Mouse (Mus musculus): ENCODE results near the gene Mapk8ip2.
A peak's percentile ranks its signal among the peaks of the same experiment; 100 is the strongest.

Gene Mapk8ip2

DNA sequence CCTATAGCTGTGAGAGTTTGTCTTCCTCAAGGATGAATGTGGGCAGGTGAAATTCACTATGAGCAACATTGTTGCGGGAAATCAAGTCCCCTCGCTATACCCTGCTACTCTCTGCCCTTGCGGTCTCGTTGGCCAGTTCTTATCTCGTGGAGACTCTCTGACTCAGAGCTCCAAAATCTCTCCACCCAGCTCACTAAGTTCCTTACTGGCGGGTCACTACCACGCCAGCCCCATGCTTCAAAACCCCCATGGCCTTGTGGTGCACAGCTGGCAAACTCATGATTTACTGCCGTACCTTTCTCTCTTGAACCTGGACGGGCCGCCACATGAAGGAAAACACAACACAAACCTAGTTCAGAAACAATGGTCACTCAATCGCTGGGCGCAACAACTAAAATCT lies 34.5 kb downstream of the Mapk8ip2 start:
- DNase-seq, result no peak

DNA sequence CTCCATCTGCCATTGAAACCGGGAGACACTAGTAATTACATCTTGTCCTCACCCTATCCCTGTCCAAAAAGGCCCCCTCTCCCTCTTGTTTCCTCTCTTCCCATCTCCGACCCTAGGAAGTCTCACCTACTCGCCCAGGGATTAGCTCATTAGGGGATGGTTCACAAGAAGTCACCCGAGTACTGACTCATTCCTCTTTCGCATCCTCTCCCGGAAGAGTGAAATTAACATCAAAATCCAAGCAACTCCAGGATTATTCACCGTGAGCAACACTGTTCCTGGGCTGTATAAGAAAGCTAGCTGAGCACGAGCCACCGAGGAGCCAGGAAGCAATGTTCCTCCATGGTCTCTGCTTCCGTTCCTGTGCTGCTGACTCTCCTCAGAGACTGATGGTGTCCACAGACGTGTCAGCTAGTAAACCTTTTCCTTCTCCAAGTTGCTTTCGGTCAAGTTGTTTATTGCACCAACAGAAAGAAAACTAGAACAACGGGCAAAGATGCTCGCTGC lies 35.0 kb downstream of the Mapk8ip2 start:
- no peak for DNase-seq

DNA sequence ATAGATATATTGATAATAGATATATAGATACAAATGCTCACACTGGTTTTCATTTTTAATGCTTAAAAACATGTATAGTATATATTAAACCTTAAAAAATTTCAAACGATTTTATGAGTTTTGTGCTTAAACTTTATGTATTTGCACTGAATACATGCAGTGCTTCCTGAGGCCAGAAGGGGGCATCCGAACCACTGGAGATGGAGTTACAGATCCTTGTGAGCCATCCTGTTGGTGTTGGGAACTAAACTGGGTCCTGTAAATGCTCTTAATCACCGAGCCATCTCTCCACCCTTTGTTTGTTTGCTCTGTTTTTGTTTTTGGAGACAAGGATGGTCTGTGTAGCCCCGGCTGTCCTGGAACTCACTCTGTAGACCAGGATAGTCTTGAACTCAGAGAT lies 41.3 kb downstream of the Mapk8ip2 start:
- DNase-seq, result no peak

DNA sequence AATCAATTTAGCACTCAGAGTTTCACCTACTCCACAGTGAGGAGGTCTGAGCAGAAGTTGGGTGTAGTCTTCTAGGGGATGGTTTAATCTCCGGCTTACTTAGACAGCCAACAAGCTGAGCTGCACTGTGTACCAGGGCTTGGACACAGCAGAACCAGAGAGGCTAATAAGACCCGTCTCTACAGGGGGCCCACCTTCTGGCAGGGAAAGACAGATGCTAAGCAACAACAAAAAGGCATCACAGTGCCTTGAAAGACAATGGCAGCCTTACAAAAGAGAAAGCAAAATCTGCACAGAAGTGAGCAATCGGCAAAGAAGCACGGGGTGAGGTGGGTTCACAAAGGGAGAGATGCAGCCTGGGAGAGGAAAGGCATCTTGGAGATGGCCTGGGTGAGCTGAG lies 42.4 kb downstream of the Mapk8ip2 start:
- DNase-seq, result no peak

DNA sequence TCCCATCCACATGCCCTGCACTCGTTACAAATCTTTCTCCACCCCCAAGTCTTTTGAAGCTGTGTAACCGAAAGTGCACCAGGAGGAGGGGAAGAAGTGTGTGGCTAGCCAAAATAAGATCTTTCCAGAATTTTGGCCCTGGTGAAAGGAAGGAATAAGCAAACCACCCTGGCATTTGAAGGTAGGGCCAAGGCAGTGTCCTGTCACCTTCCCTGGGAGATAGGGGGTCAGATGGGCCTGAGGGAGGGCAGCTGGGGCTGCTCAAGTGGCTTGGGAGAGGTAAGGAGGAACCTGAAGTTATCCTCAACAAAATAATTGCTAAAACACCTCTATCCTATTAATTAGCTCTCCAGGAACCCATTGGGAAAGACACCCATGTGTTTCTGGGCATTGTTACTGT lies 43.1 kb downstream of the Mapk8ip2 start:
- no peak for DNase-seq

DNA sequence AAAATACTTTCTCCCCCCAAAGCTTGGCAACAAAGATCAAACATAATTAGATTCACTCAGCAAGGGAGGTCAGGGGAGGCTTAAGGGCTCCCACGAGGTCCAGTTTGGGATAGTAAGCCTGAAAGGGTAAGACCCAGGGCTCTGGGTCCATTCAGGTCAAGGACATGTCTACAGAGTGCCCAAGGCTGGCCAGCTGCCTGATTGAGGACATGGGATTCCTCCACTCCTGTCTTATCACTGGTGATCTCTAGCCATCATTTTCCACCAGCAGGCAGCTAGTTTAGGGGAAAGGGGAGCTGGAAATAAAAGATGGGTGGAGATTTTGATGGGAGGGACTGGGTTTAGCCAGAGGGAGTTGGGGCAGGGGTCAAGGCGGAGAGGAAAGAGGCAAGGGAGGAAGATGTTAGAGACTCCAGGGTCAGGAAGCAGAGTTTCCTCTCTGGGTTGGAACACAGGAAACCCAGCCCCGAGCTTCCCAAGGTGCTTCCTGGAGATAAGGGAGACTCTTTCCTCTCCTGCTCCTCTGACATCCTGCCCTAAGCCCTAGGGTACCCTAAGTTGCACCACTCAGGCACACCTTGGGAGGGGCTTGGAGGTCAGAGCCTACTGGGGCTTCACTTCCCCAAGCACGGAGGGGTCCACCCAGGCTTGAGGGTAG lies 43.8 kb downstream of the Mapk8ip2 start:
- DNase-seq, result peak; percentile 35

DNA sequence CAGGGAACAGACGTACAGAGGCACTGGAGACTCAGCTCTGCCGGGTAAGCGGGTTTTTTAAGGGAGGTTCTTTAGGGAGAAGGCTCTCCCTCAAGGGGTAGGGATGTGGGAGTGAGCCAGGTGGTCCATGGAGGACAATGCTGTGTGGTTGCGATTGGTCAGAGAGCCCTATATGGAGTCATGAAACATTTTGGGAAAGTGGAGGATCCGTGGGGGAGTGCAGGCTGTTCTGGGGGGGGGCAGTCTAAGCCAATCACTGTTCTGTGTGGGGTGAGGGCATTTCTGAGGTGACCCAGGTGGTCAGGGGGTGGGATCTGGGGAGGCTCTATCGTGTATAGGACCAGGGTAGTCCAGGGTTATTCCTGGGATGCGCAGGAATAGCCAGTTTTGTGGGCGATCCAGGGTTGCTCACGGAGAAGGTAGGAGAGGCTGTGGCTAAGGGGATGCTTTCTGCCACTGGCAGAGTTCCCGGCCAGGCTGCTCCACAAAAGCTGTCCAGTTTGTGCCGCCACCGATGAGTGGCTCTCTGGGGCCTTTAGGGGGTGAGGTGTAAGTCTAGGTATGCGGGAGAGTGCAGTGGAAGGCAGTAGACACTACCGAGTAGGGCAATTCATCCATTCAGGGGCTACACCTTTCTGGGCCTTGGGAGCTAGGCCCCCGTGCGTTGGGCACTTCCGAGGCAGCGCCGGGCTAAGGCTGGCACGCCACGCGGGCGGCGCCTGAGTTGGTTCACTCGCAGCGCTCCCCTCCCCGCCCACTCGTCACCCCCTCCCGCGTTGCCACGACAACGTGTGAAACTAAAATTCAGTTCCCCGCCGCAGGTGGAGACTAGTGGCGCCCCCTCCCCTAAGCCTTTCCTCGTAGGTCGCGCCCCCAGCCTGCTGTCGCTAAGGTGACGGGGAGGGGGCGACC lies 44.6 kb downstream of the Mapk8ip2 start:
- peak; percentile 70 for DNase-seq

DNA sequence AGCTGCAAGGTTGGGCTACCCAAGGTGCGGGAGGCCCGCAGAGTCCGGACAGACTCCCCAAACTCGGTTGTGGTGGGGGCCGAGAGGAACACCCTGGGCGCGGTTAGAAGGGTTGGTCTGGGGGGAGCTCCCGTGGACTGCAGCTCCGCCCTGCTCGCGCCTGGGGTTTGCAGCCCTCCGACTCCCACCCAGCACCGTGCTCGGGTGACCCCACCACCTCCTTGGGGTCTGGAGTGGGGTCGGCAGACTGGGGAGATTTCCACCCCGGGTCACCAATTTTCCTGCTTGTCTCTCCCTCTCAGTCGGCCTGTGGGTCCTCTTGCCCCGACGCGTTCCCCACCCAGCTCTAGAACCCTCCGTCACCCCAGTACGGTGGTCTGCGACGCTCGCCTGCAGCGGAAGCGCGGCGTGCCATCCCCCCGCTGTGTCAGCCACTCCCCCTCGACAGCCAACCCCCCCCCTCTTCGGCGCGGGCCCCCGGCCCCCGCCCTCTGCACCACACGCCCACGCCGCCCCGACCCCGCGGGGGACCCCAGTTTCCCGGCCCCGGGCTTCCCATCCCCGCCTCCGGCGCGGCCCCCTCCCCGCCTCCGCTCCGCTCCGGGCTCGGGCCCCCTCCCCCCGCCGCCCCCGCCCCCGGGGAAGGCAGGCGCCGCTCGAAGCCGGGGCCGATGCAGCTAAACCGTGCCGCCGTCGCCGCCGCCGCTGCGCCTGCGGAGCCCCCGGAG lies 45.4 kb downstream of the Mapk8ip2 start, which contains the start of gene Shank3:
Gene Shank3 (plus strand): TSS at position 663 of the 728 bp plus-strand sequence.
- DNase-seq, result peak; percentile 63

DNA sequence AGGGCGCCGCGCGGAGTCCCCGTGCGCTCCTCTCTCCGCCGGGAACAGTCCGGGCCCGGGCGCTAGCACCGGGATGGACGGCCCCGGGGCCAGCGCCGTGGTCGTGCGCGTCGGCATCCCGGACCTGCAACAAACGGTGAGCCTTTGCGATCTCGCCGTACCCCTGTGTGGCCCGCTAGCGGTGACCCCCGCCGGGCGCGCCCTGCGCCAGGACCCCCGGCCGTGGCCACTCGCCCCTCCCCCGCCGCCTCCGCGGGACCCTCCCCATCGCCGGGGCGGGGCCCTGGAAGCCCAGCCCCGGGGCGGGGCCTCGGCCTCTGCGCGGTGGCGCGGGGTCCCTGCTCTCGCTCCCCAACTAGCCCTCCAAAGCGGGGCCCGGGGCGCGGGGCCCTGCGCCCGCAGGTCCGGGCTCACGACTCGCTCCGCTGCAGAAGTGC lies 46.1 kb downstream of the Mapk8ip2 start:
- peak; percentile 60 for DNase-seq

DNA sequence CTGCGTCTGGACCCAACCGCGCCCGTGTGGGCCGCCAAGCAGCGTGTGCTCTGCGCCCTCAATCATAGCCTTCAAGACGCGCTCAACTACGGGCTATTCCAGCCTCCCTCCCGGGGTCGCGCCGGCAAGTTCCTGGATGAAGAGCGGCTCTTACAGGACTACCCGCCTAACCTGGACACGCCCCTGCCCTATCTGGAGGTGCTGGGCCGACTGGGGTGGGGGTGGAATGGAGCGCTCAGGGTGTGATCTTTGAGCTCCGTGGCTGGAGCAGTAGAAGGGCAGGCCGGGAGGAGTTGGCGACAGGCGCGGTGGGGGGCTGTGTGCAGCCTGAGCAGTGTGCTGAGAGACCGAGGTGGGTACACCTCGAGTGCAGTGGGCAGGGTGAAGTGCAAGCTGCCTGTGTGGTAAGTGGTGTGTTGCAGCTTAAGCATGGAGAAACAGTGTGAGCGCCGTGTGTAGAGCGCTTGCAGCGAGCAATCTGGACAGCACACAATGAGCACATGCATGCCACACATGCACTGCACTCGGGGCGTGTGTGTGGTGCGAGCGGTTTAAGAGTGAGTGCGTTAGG lies 46.6 kb downstream of the Mapk8ip2 start:
- DNase-seq, result peak; percentile 65

DNA sequence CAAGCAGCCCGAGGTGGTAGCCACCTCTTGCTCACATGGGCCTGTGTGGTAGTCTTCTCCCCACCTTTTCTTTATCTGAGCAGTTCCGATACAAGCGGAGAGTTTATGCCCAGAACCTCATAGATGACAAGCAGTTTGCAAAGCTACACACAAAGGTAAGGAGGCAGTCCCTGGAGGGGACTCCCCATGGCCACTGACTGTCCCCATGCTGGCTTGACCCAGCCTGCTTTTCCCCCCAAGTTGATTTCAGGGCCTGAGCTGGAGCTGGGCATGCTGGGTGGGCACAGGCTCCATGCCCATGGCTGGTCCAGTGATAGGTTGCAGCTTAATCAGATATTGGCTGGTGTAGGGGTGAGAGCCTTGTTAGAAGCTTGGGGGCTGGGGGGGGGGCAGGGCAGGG lies 47.6 kb downstream of the Mapk8ip2 start:
- DNase-seq, result peak; percentile 27

DNA sequence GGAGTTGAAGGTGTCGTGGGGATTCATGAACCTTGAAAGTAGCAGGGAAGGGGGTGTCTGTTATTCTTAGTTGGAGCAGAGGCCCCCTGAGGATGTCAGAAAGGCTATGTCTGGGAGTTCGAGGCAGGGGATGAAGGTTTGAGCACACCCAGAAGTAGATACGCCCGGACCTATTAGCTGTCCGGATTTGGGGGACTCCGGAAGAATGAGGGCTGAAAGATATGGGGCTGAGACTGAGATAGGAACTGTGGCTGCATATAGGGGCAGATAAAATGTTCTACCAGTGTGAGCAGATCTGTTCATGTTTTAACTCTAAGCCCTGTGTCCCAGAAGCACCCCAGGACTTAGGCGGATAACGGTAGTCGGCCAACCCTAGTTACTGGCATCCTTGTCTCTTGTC lies 51.1 kb downstream of the Mapk8ip2 start:
- no peak for DNase-seq

DNA sequence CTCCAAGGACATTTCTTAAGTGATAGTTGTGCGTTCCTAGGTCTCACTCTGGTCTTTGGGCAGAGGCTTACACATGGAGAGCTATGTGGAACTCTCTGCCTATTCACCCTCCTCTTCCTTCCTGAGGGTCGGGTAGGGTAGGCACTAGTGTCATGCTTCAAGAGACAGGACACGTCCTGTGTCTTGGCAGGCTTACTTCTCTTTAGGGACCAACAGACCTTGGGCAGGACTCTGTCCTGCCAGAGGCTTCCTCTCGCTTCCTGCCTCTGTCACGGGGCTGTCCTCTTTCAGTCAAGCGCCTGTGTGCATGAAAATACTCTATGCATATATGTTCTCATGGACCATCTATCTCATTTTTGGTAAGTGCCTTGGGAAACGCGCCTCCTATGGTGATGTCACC lies 54.0 kb downstream of the Mapk8ip2 start:
- no peak for DNase-seq

DNA sequence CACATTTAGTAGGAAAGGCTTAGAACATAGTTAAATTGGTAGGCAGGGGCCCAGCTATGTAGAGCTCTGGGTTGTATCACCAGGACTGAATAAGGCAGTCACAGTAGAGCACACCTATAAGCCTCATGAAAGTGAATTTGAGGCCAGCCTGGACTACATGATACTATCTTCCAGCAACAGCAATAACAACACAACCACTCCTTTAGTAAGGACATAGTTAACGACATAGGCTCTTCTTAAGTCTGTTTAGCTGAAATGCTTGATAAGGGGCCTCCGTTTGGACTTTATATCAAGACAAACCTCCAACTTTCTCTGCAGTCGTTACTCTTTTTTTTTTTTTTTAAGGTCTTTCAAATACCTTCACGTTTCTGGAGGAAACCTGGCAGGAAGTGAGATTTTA lies 59.0 kb downstream of the Mapk8ip2 start:
- DNase-seq, result no peak
